Mouse (Mus musculus) erythroblast, embryonic 14.5 days (primary cell): ENCODE data around the gene Snu13.

ENCODE experiments used
- GATA1 ChIP-seq: IDR thresholded peaks from 2 replicates; pipeline ENCODE4 v1.6.1; 2012; ENCODE audit warnings: low read length, inconsistent platforms, mixed read lengths
- TAL1 ChIP-seq: IDR thresholded peaks from 3 replicates; pipeline ENCODE4 v1.6.1; 2012; ENCODE audit warnings: low read length, inconsistent platforms, mixed read lengths

DNA sequence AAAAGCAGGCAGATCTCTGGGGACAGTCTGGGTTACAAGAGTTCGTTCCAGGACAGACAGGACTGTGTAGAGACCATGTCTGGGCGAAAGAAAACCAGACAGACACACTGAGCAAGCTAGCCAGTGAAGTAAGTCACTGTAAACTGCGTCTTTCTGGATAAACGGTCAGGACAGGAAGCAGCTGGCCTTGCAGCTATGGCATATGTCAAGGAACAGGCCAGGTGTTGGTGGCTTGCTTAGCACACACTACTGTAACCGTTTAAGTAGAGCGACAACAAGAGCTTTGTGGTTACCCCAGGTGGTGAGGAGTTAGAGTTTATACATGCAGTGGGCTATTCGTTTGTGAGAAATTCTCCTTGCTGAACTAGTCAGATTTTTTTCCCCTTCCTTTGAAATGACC, 19.7 kb downstream of the Snu13 start:
- TF ChIP-seq GATA1 (no peak), TAL1 (no peak)
